ENCODE assay signal across 39 mouse cellular contexts in the genomic region with DNA sequence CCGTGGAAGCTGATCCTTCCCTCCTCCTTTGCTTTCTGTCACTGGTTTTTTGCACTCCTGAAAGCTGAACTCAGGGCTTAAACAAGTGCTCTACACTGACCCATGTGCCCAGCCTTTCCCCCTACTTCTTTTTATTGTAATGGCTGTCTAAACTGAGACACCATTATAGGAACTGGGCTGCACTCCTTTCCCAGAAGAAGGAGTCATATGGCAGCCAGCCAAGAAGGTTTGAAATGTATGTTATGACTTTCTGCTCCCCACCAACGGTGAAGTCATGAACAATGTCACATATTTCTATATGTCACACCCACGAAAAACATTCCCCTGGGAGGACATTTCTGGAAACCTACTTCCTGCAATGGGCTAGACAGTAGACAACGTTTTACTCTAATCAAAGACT. TPM values are rescaled to one million over a fixed set of nuclear protein-coding genes. Genes with fewer than 3 reads are reported as not detected.
DNase-seq lines count a peak whose midpoint lies in the region; ATAC-seq and TF ChIP-seq lines count a peak whose summit lies in the region.
"Had no signal": no experiment of that assay in that cellular context is flagged by ENCODE, and none has a peak within 500 bp of the region (broad histone marks: within the 10 kb centered on the region; RNA-seq: fewer than 3 reads in every experiment).

No protein-coding gene starts in this region.

- no peak for TF ChIP-seq CTCF in lung, embryonic 14.5 days (IDR thresholded peaks at IDR 0.05; ENCODE audit: low read depth)
- no peak for TF ChIP-seq CTCF in intestine, postnatal 0 days (IDR thresholded peaks at IDR 0.05; ENCODE audit: low read depth)
- TF ChIP-seq CTCF in stomach, postnatal 0 days (IDR thresholded peaks at IDR 0.05; ENCODE audit: low read depth), result no peak
- no peak for TF ChIP-seq CTCF in forebrain, postnatal 0 days (IDR thresholded peaks at IDR 0.05; ENCODE audit: low read depth)

- no peak overlapping the region for H3K27ac ChIP-seq in lung, embryonic 14.5 days (ENCODE audit: low read depth)
- no peak overlapping the region for H3K27ac ChIP-seq in intestine, postnatal 0 days (ENCODE audit: low read depth, low read length)
- H3K27ac ChIP-seq in stomach, postnatal 0 days (replicated peaks), result 0 out of 2 replicates have a peak overlapping the region, but pooled peaks have one; percentile 45
- H3K27ac ChIP-seq in forebrain, postnatal 0 days (ENCODE audit: low read depth, low read length), result no peak overlapping the region
- H3K27ac ChIP-seq: embryonic facial prominence, embryonic 13.5 days; heart, embryonic 10.5 days; hindbrain, embryonic 14.5 days; layer of hippocampus, adult 2 months; limb, embryonic 15.5 days; neural tube, embryonic 15.5 days had no signal

- no peak overlapping the region for H3K4me2 ChIP-seq in lung, embryonic 14.5 days
- no peak overlapping the region for H3K4me2 ChIP-seq in intestine, postnatal 0 days (replicated peaks; ENCODE audit: low read depth)
- no peak overlapping the region for H3K4me2 ChIP-seq in stomach, postnatal 0 days (replicated peaks; ENCODE audit: low read depth)
- no peak overlapping the region for H3K4me2 ChIP-seq in forebrain, postnatal 0 days (ENCODE audit: low read depth)
- H3K4me2 ChIP-seq: embryonic facial prominence, embryonic 13.5 days; hindbrain, embryonic 14.5 days; limb, embryonic 15.5 days; neural tube, embryonic 15.5 days had no signal

- TF ChIP-seq EP300 in stomach, postnatal 0 days (optimal IDR thresholded peaks at IDR 0.05), result no peak

- no peaks in the 10 kb centered on the region; the same call in 1 of the 2 replicates for H3K9me3 ChIP-seq in erythroblast, embryonic 14.5 days (ENCODE audit: control insufficient read depth, low read length)
- H3K9me3 ChIP-seq in lung, embryonic 14.5 days (ENCODE audit: low read depth, low read length), result no peaks in the 10 kb centered on the region
- H3K9me3 ChIP-seq in intestine, postnatal 0 days (ENCODE audit: control insufficient read depth), result no peaks in the 10 kb centered on the region
- no peaks in the 10 kb centered on the region for H3K9me3 ChIP-seq in stomach, postnatal 0 days (ENCODE audit: control insufficient read depth, low read length)
- no peaks in the 10 kb centered on the region for H3K9me3 ChIP-seq in forebrain, postnatal 0 days (ENCODE audit: low read length)
- H3K9me3 ChIP-seq: embryonic facial prominence, embryonic 13.5 days; heart, embryonic 10.5 days; limb, embryonic 15.5 days; neural tube, embryonic 15.5 days had no signal

- H3K4me1 ChIP-seq in erythroblast, embryonic 14.5 days (ENCODE audit: control insufficient read depth), result peaks cover 61% of the 10 kb centered on the region
- no peaks in the 10 kb centered on the region for H3K4me1 ChIP-seq in lung, embryonic 14.5 days (ENCODE audit: insufficient read depth)
- no peaks in the 10 kb centered on the region for H3K4me1 ChIP-seq in intestine, postnatal 0 days (replicated peaks; ENCODE audit: control insufficient read depth, insufficient read depth, low read length)
- no peaks in the 10 kb centered on the region for H3K4me1 ChIP-seq in stomach, postnatal 0 days (replicated peaks; ENCODE audit: control insufficient read depth, insufficient read depth)
- no peaks in the 10 kb centered on the region for H3K4me1 ChIP-seq in forebrain, postnatal 0 days (ENCODE audit: insufficient read depth)
- H3K4me1 ChIP-seq: embryonic facial prominence, embryonic 13.5 days; heart, embryonic 10.5 days; limb, embryonic 15.5 days; neural tube, embryonic 15.5 days had no signal

- H3K36me3 ChIP-seq in erythroblast, embryonic 14.5 days (ENCODE audit: control insufficient read depth), result peaks cover 94% of the 10 kb centered on the region
- H3K36me3 ChIP-seq in lung, embryonic 14.5 days (ENCODE audit: insufficient read depth), result no peaks in the 10 kb centered on the region
- H3K36me3 ChIP-seq in intestine, postnatal 0 days (ENCODE audit: control insufficient read depth, insufficient read depth), result no peaks in the 10 kb centered on the region
- H3K36me3 ChIP-seq in stomach, postnatal 0 days (ENCODE audit: control insufficient read depth, insufficient read depth, low read length), result no peaks in the 10 kb centered on the region
- H3K36me3 ChIP-seq in forebrain, postnatal 0 days (ENCODE audit: insufficient read depth), result no peaks in the 10 kb centered on the region
- H3K36me3 ChIP-seq: embryonic facial prominence, embryonic 13.5 days; heart, embryonic 10.5 days; limb, embryonic 15.5 days; neural tube, embryonic 15.5 days had no signal

- no peak for ATAC-seq in erythroblast, adult 5-6 weeks (replicated peaks; ENCODE audit: low FRiP score, poor library complexity, severe bottlenecking)
- no peak for ATAC-seq in lung, embryonic 14.5 days (ENCODE audit: insufficient read depth)
- peak; percentile 26; the same call in 1 of the 2 replicates for ATAC-seq in intestine, postnatal 0 days
- peak; percentile 78 for ATAC-seq in stomach, postnatal 0 days (ENCODE audit: low FRiP score, low TSS enrichment)
- no peak for ATAC-seq in forebrain, postnatal 0 days
- ATAC-seq: forebrain, embryonic 14.5 days had no signal

- WGBS in lung, embryonic 14.5 days, result 36% methylated on average over 4 of the region's 4 CpGs
- WGBS in intestine, postnatal 0 days, result 28% methylated on average over 4 of the region's 4 CpGs
- WGBS in stomach, postnatal 0 days, result 19% methylated on average over 4 of the region's 4 CpGs
- 72% methylated on average over 4 of the region's 4 CpGs for WGBS in forebrain, postnatal 0 days

- peak; percentile 37 for DNase-seq in lung, embryonic 14.5 days
- no peak for DNase-seq in lung, postnatal 4 days
- DNase-seq in stomach, postnatal 0 days (ENCODE audit: low spot score), result peak; percentile 59
- DNase-seq in forebrain, postnatal 0 days, result no peak
- no peak for DNase-seq in thymus, postnatal 4 days
- DNase-seq: adrenal gland, postnatal 25 days; cerebellum, adult 11-12 months; cerebellum, adult 9-11 months; embryo, embryonic 11 days; gastrocnemius, postnatal 25 days; heart, adult 11 months; heart, postnatal 4 days; kidney, adult 2 months; kidney, postnatal 36 days; midbrain, embryonic 14.5 days; right cerebral cortex, postnatal 25 days had no signal

- H3K9ac ChIP-seq in lung, embryonic 14.5 days, result no peak overlapping the region
- H3K9ac ChIP-seq in intestine, postnatal 0 days (ENCODE audit: low read depth, low read length), result no peak overlapping the region
- H3K9ac ChIP-seq in stomach, postnatal 0 days (ENCODE audit: low read length), result no peak overlapping the region
- H3K9ac ChIP-seq in forebrain, postnatal 0 days, result no peak overlapping the region
- H3K9ac ChIP-seq: embryonic facial prominence, embryonic 13.5 days; hindbrain, embryonic 14.5 days; limb, embryonic 15.5 days; neural tube, embryonic 15.5 days had no signal

- H3K27me3 ChIP-seq in erythroblast, embryonic 14.5 days (ENCODE audit: control insufficient read depth), result no peaks in the 10 kb centered on the region; the same call in 1 of the 2 replicates
- no peaks in the 10 kb centered on the region for H3K27me3 ChIP-seq in lung, embryonic 14.5 days (ENCODE audit: insufficient read depth, low read length)
- no peaks in the 10 kb centered on the region for H3K27me3 ChIP-seq in intestine, postnatal 0 days (replicated peaks; ENCODE audit: control insufficient read depth, insufficient read depth, low read length)
- H3K27me3 ChIP-seq in stomach, postnatal 0 days (ENCODE audit: control insufficient read depth, insufficient read depth, low read length), result no peaks in the 10 kb centered on the region
- no peaks in the 10 kb centered on the region for H3K27me3 ChIP-seq in forebrain, postnatal 0 days (ENCODE audit: insufficient read depth, low read length)
- H3K27me3 ChIP-seq: embryonic facial prominence, embryonic 13.5 days; neural tube, embryonic 15.5 days had no signal

- H3K4me3 ChIP-seq in erythroblast, embryonic 14.5 days (replicated peaks), result peak overlapping the region; percentile 46
- H3K4me3 ChIP-seq in lung, embryonic 14.5 days (ENCODE audit: low read depth, low read length), result no peak overlapping the region
- no peak overlapping the region for H3K4me3 ChIP-seq in intestine, postnatal 0 days (ENCODE audit: low read depth, low read length)
- H3K4me3 ChIP-seq in stomach, postnatal 0 days (ENCODE audit: low read depth, low read length), result no peak overlapping the region
- no peak overlapping the region for H3K4me3 ChIP-seq in forebrain, postnatal 0 days (ENCODE audit: low read depth, low read length)
- H3K4me3 ChIP-seq: embryonic facial prominence, embryonic 13.5 days; heart, embryonic 10.5 days; layer of hippocampus, adult 2 months; limb, embryonic 15.5 days; neural tube, embryonic 15.5 days had no signal

RNA-seq across cellular contexts. Expression of a gene that starts 5.3 kb away (rescaled TPM):
- 33.1 and 48.3 TPM in 2 replicates for polyA plus RNA-seq in erythroblast, embryonic 14.5 days (2012)
- total RNA-seq in erythroblast, adult 5-6 weeks (2015; ENCODE audit: low replicate concordance), result 592 TPM in 2 replicates
- total RNA-seq in erythroblast, adult 5-6 weeks (2017; ENCODE audit: low replicate concordance), result 1,227 and 1,601 TPM in 2 replicates
- polyA plus RNA-seq in lung, embryonic 14.5 days (2014; fragmentation: Nextera tagmentation; extraction: Ambion mirVana), result 2.6 and 3.4 TPM in 2 replicates
- polyA plus RNA-seq in intestine, postnatal 0 days (2015; fragmentation: Nextera tagmentation; extraction: Ambion mirVana), result 0.07 and 0.21 TPM in 2 replicates
- 0.28 and 0.32 TPM in 2 replicates for polyA plus RNA-seq in stomach, postnatal 0 days (2015; fragmentation: Nextera tagmentation; extraction: Ambion mirVana)
- 0.15 TPM in 1 of 2 replicates, not detected in the other for total RNA-seq in forebrain, postnatal 0 days (2014; rRNA removed)
- polyA plus RNA-seq in forebrain, postnatal 0 days (2015; fragmentation: Nextera tagmentation; extraction: Ambion mirVana), result 0.14 and 0.22 TPM in 2 replicates
- total RNA-seq: gastrocnemius, adult 18-20 months; layer of hippocampus, adult 2 months; layer of hippocampus, postnatal 14 days; left cerebral cortex, adult 8-10 months; left cerebral cortex, postnatal 36 days had no signal
- polyA plus RNA-seq: testis, adult 2 months had no signal

RNA-seq across cellular contexts. Expression of a gene that starts 7.6 kb away (rescaled TPM):
- 0.08 TPM in 2 replicates for polyA plus RNA-seq in erythroblast, embryonic 14.5 days (2012)
- total RNA-seq in erythroblast, adult 5-6 weeks (2015; ENCODE audit: low replicate concordance), result not detected in 2 replicates
- total RNA-seq in erythroblast, adult 5-6 weeks (2017; ENCODE audit: low replicate concordance), result 0.70 and 2.5 TPM in 2 replicates
- 0.11 and 0.16 TPM in 2 replicates for polyA plus RNA-seq in lung, embryonic 14.5 days (2014; fragmentation: Nextera tagmentation; extraction: Ambion mirVana)
- 16.4 and 23.0 TPM in 2 replicates for polyA plus RNA-seq in intestine, postnatal 0 days (2015; fragmentation: Nextera tagmentation; extraction: Ambion mirVana)
- polyA plus RNA-seq in stomach, postnatal 0 days (2015; fragmentation: Nextera tagmentation; extraction: Ambion mirVana), result 2.0 and 2.1 TPM in 2 replicates
- total RNA-seq in forebrain, postnatal 0 days (2014; rRNA removed), result 0.15 and 0.19 TPM in 2 replicates
- polyA plus RNA-seq in forebrain, postnatal 0 days (2015; fragmentation: Nextera tagmentation; extraction: Ambion mirVana), result 0.23 and 0.31 TPM in 2 replicates
- total RNA-seq: adrenal gland, postnatal 25 days; gastrocnemius, adult 18-20 months; gastrocnemius, postnatal 25 days; heart, postnatal 4 days; layer of hippocampus, adult 2 months; layer of hippocampus, postnatal 14 days; left cerebral cortex, postnatal 36 days; MEL; monocyte, adult 5-6 weeks had no signal
- polyA plus RNA-seq: heart, embryonic 10.5 days; heart, postnatal 0 days; testis, adult 2 months; urinary bladder, adult 2 months had no signal

RNA-seq across cellular contexts. Expression of a gene that starts 15.3 kb away (rescaled TPM):
- polyA plus RNA-seq in erythroblast, embryonic 14.5 days (2012), result not detected in 2 replicates
- total RNA-seq in erythroblast, adult 5-6 weeks (2015; ENCODE audit: low replicate concordance), result not detected in 2 replicates
- total RNA-seq in erythroblast, adult 5-6 weeks (2017; ENCODE audit: low replicate concordance), result not detected in 2 replicates
- polyA plus RNA-seq in lung, embryonic 14.5 days (2014; fragmentation: Nextera tagmentation; extraction: Ambion mirVana), result not detected in 2 replicates
- polyA plus RNA-seq in intestine, postnatal 0 days (2015; fragmentation: Nextera tagmentation; extraction: Ambion mirVana), result 6.8 TPM in 2 replicates
- 0.80 and 1.0 TPM in 2 replicates for polyA plus RNA-seq in stomach, postnatal 0 days (2015; fragmentation: Nextera tagmentation; extraction: Ambion mirVana)
- 0.19 TPM in 1 of 2 replicates, not detected in the other for total RNA-seq in forebrain, postnatal 0 days (2014; rRNA removed)
- 0.12 TPM in 1 of 2 replicates, not detected in the other for polyA plus RNA-seq in forebrain, postnatal 0 days (2015; fragmentation: Nextera tagmentation; extraction: Ambion mirVana)
- total RNA-seq: gastrocnemius, adult 18-20 months; gastrocnemius, postnatal 25 days; heart, postnatal 4 days; layer of hippocampus, adult 2 months; layer of hippocampus, postnatal 14 days; left cerebral cortex, postnatal 36 days; monocyte, adult 5-6 weeks had no signal
- polyA plus RNA-seq: embryonic facial prominence, embryonic 13.5 days; forebrain, embryonic 14.5 days; heart, embryonic 10.5 days; heart, postnatal 0 days; hindbrain, embryonic 14.5 days; kidney, embryonic 16.5 days; limb, embryonic 15.5 days; lung, embryonic 16.5 days; midbrain, embryonic 14.5 days; neural tube, embryonic 15.5 days; testis, adult 2 months had no signal

RNA-seq across cellular contexts. Expression of a gene that starts 23.3 kb away (rescaled TPM):
- polyA plus RNA-seq in erythroblast, embryonic 14.5 days (2012), result 0.02 TPM in 1 of 2 replicates, not detected in the other
- total RNA-seq in erythroblast, adult 5-6 weeks (2015; ENCODE audit: low replicate concordance), result not detected in 2 replicates
- not detected in 2 replicates for total RNA-seq in erythroblast, adult 5-6 weeks (2017; ENCODE audit: low replicate concordance)
- 0.11 and 0.16 TPM in 2 replicates for polyA plus RNA-seq in lung, embryonic 14.5 days (2014; fragmentation: Nextera tagmentation; extraction: Ambion mirVana)
- 53.7 and 56.2 TPM in 2 replicates for polyA plus RNA-seq in intestine, postnatal 0 days (2015; fragmentation: Nextera tagmentation; extraction: Ambion mirVana)
- polyA plus RNA-seq in stomach, postnatal 0 days (2015; fragmentation: Nextera tagmentation; extraction: Ambion mirVana), result 1.4 and 1.8 TPM in 2 replicates
- not detected in 2 replicates for total RNA-seq in forebrain, postnatal 0 days (2014; rRNA removed)
- 0.06 TPM in 1 of 2 replicates, not detected in the other for polyA plus RNA-seq in forebrain, postnatal 0 days (2015; fragmentation: Nextera tagmentation; extraction: Ambion mirVana)
- total RNA-seq: adrenal gland, postnatal 25 days; gastrocnemius, adult 18-20 months; gastrocnemius, postnatal 25 days; heart, postnatal 4 days; layer of hippocampus, postnatal 14 days; left cerebral cortex, adult 8-10 months; left cerebral cortex, postnatal 36 days; MEL; monocyte, adult 5-6 weeks had no signal
- polyA plus RNA-seq: embryonic facial prominence, embryonic 13.5 days; forebrain, embryonic 14.5 days; frontal cortex, adult 2 months; heart, embryonic 10.5 days; heart, postnatal 0 days; hindbrain, embryonic 14.5 days; kidney, adult 2 months; kidney, embryonic 16.5 days; limb, embryonic 15.5 days; lung, embryonic 16.5 days; midbrain, embryonic 14.5 days; neural tube, embryonic 15.5 days; spleen, adult 2 months; testis, adult 2 months; urinary bladder, adult 2 months had no signal

RNA-seq across cellular contexts. Expression of a gene that starts 37.7 kb away (rescaled TPM):
- polyA plus RNA-seq in erythroblast, embryonic 14.5 days (2012), result 2.5 and 2.7 TPM in 2 replicates
- total RNA-seq in erythroblast, adult 5-6 weeks (2015; ENCODE audit: low replicate concordance), result 88.8 and 93.2 TPM in 2 replicates
- total RNA-seq in erythroblast, adult 5-6 weeks (2017; ENCODE audit: low replicate concordance), result 63.6 and 65.4 TPM in 2 replicates
- 33.1 and 35.0 TPM in 2 replicates for polyA plus RNA-seq in lung, embryonic 14.5 days (2014; fragmentation: Nextera tagmentation; extraction: Ambion mirVana)
- 27.4 and 32.2 TPM in 2 replicates for polyA plus RNA-seq in intestine, postnatal 0 days (2015; fragmentation: Nextera tagmentation; extraction: Ambion mirVana)
- polyA plus RNA-seq in stomach, postnatal 0 days (2015; fragmentation: Nextera tagmentation; extraction: Ambion mirVana), result 22.9 and 24.0 TPM in 2 replicates
- 19.3 and 30.6 TPM in 2 replicates for total RNA-seq in forebrain, postnatal 0 days (2014; rRNA removed)
- 21.3 and 36.6 TPM in 2 replicates for polyA plus RNA-seq in forebrain, postnatal 0 days (2015; fragmentation: Nextera tagmentation; extraction: Ambion mirVana)

Comparison
In these comparisons a context has a peak if more than half of its experiments do, and no peak if none do; other contexts are left out.
1. DNase-seq: peak in lung, embryonic 14.5 days (single experiment) and stomach, postnatal 0 days (single experiment); none in lung, postnatal 4 days (0 of 2), forebrain, postnatal 0 days (single experiment) and thymus, postnatal 4 days (single experiment).
2. ATAC-seq: peak in intestine, postnatal 0 days (single experiment) and stomach, postnatal 0 days (single experiment); none in erythroblast, adult 5-6 weeks (single experiment), lung, embryonic 14.5 days (single experiment) and forebrain, postnatal 0 days (single experiment).